Mouse (Mus musculus) CH12.LX (cell line): ENCODE measurements around the gene Anp32e. TPM values are rescaled to one million over a fixed set of nuclear protein-coding genes. Genes with fewer than 3 reads are reported as not detected.

Source experiments
- DNase-seq: peaks from one replicate; pipeline ENCODE4 v3.0.0-alpha.2; 2013; ENCODE audit errors: extremely low read depth
- H3K27ac ChIP-seq: 2 replicates; pipeline ENCODE4 v1.5.1; 2012; ENCODE audit warnings: low read depth, mild to moderate bottlenecking, control low read depth, moderate library complexity; ENCODE audit not compliant: insufficient read depth
- H3K27me3 ChIP-seq: replicated peaks from 2 replicates; pipeline ENCODE3; 2012; ENCODE audit warnings: inconsistent platforms
- H3K36me3 ChIP-seq, 2 experiments: replicated peaks in 1 of 2; 2 replicates each; pipeline versions ENCODE3 to v1.6.1; 2012; ENCODE audit warnings: inconsistent platforms in 1 of 2, low read length in 1 of 2, mild to moderate bottlenecking in 1 of 2, mixed read lengths in 1 of 2, moderate library complexity in 1 of 2; ENCODE audit not compliant: control insufficient read depth in 1 of 2, insufficient read depth in 1 of 2
- H3K4me1 ChIP-seq, 2 experiments: 2 replicates each; pipeline ENCODE4 v1.6.1; 2012; ENCODE audit warnings: inconsistent platforms in 1 of 2, moderate library complexity in 1 of 2; ENCODE audit not compliant: insufficient read depth in 2 of 2, control insufficient read depth in 1 of 2
- H3K4me2 ChIP-seq: 2 replicates; pipeline ENCODE4 v1.6.1; 2012; ENCODE audit warnings: low read depth, mild to moderate bottlenecking, control low read depth; ENCODE audit not compliant: poor library complexity, insufficient read depth, severe bottlenecking
- H3K4me3 ChIP-seq, 3 experiments: fragments of 150-350 bp in 1 of 3; sonication (generic) in 1 of 3; replicated peaks in 1 of 3; 2 replicates each; pipeline versions ENCODE3 to v1.5.1; 2011 to 2012; ENCODE audit warnings: low read depth in 2 of 3, low read length in 2 of 3, mild to moderate bottlenecking in 2 of 3, moderate library complexity in 2 of 3, control low read depth in 1 of 3, improper control_type of control experiment in 1 of 3, inconsistent platforms in 1 of 3, mixed read lengths in 1 of 3; ENCODE audit not compliant: poor library complexity in 1 of 3
- H3K79me2 ChIP-seq: replicated peaks from 2 replicates; pipeline ENCODE4 v1.6.1; 2012; ENCODE audit warnings: mild to moderate bottlenecking, moderate library complexity; ENCODE audit not compliant: control insufficient read depth, poor library complexity, insufficient read depth, severe bottlenecking; ENCODE audit errors: extremely low read depth
- H3K9ac ChIP-seq: 2 replicates; pipeline ENCODE4 v1.6.1; 2012; ENCODE audit warnings: low read depth, mild to moderate bottlenecking, control low read depth, moderate library complexity; ENCODE audit not compliant: insufficient read depth
- H3K9me3 ChIP-seq: replicated peaks from 2 replicates; pipeline ENCODE3; 2012; ENCODE audit warnings: low read length, inconsistent platforms, mixed read lengths
- BHLHE40 ChIP-seq: IDR thresholded peaks from 2 replicates; pipeline ENCODE4 v1.6.1; 2011; ENCODE audit warnings: mild to moderate bottlenecking, low read depth, low read length, improper control_type of control experiment
- CHD1 ChIP-seq: IDR thresholded peaks from 2 replicates; pipeline ENCODE4 v1.6.1; 2012; ENCODE audit warnings: low read depth, low read length, improper control_type of control experiment, inconsistent platforms
- CHD2 ChIP-seq: IDR thresholded peaks from 2 replicates; pipeline ENCODE4 v1.6.1; 2011; ENCODE audit warnings: low read length, improper control_type of control experiment
- CTCF ChIP-seq, 2 experiments: IDR thresholded peaks in 1 of 2; conservative IDR thresholded peaks in 1 of 2; 2 replicates each; pipeline ENCODE4 v1.5.1; 2011 to 2012; ENCODE audit warnings: low read depth in 2 of 2, low read length in 2 of 2, improper control_type of control experiment in 1 of 2, inconsistent platforms in 1 of 2, mild to moderate bottlenecking in 1 of 2, moderate library complexity in 1 of 2
- E2F4 ChIP-seq: IDR thresholded peaks from 2 replicates; pipeline ENCODE4 v1.6.1; 2011; ENCODE audit warnings: low read depth, low read length, improper control_type of control experiment; ENCODE audit not compliant: insufficient replicate concordance
- ELF1 ChIP-seq: IDR thresholded peaks from 2 replicates; pipeline ENCODE4 v1.6.1; 2014; ENCODE audit warnings: low read depth, mild to moderate bottlenecking, inconsistent platforms, low read length, improper control_type of control experiment
- EP300 ChIP-seq: IDR thresholded peaks from 2 replicates; pipeline ENCODE4 v1.6.1; 2011; ENCODE audit warnings: low read length, improper control_type of control experiment
- ETS1 ChIP-seq: conservative IDR thresholded peaks from 2 replicates; pipeline ENCODE4 v1.6.1; 2012; ENCODE audit warnings: low read depth, mild to moderate bottlenecking, inconsistent platforms, low read length, improper control_type of control experiment, moderate library complexity
- GABPA ChIP-seq: IDR thresholded peaks from 2 replicates; pipeline ENCODE4 v1.6.1; 2012; ENCODE audit warnings: low read depth, low read length, improper control_type of control experiment, inconsistent platforms; ENCODE audit not compliant: insufficient replicate concordance
- HCFC1 ChIP-seq: IDR thresholded peaks from 2 replicates; pipeline ENCODE4 v1.6.1; 2012; ENCODE audit warnings: low read depth, mild to moderate bottlenecking, inconsistent platforms, low read length, improper control_type of control experiment
- IRF4 ChIP-seq: IDR thresholded peaks from 2 replicates; pipeline ENCODE4 v1.6.1; 2014; ENCODE audit warnings: low read depth, mild to moderate bottlenecking, inconsistent platforms, low read length, improper control_type of control experiment
- JUN ChIP-seq: IDR thresholded peaks from 2 replicates; pipeline ENCODE4 v1.6.1; 2011; ENCODE audit warnings: low read depth, mild to moderate bottlenecking, low read length, improper control_type of control experiment, moderate library complexity; ENCODE audit not compliant: insufficient read depth
- JUND ChIP-seq: conservative IDR thresholded peaks from 2 replicates; pipeline ENCODE4 v1.6.1; 2011; ENCODE audit warnings: low read depth, low read length, improper control_type of control experiment
- KAT2A ChIP-seq: IDR thresholded peaks from 2 replicates; pipeline ENCODE4 v1.6.1; 2012; ENCODE audit warnings: low read length, improper control_type of control experiment, inconsistent platforms; ENCODE audit not compliant: insufficient replicate concordance
- MAFK ChIP-seq: IDR thresholded peaks from 2 replicates; pipeline ENCODE4 v1.6.1; 2011; ENCODE audit warnings: low read length, improper control_type of control experiment; ENCODE audit not compliant: insufficient replicate concordance
- MAX ChIP-seq: IDR thresholded peaks from 2 replicates; pipeline ENCODE4 v1.6.1; 2011; ENCODE audit warnings: low read length, improper control_type of control experiment
- MAZ ChIP-seq: IDR thresholded peaks from 2 replicates; pipeline ENCODE4 v1.6.1; 2012; ENCODE audit warnings: low read depth, mild to moderate bottlenecking, inconsistent platforms, low read length, improper control_type of control experiment, moderate library complexity
- MEF2A ChIP-seq: IDR thresholded peaks from 2 replicates; pipeline ENCODE4 v1.6.1; 2014; ENCODE audit warnings: low read depth, mild to moderate bottlenecking, inconsistent platforms, low read length, improper control_type of control experiment, borderline replicate concordance
- MXI1 ChIP-seq: IDR thresholded peaks from 2 replicates; pipeline ENCODE4 v1.6.1; 2011; ENCODE audit warnings: mild to moderate bottlenecking, low read depth, low read length, improper control_type of control experiment
- MYC ChIP-seq: IDR thresholded peaks from 2 replicates; pipeline ENCODE4 v1.6.1; 2011; ENCODE audit warnings: low read depth, mild to moderate bottlenecking, improper control_type of control experiment, low read length
- NELFE ChIP-seq: IDR thresholded peaks from 2 replicates; pipeline ENCODE4 v1.6.1; 2011; ENCODE audit warnings: low read depth, low read length, improper control_type of control experiment
- NRF1 ChIP-seq: IDR thresholded peaks from 2 replicates; pipeline ENCODE4 v1.6.1; 2014; ENCODE audit warnings: low read depth, mild to moderate bottlenecking, inconsistent platforms, low read length, improper control_type of control experiment, moderate library complexity
- PAX5 ChIP-seq: IDR thresholded peaks from 2 replicates; pipeline ENCODE4 v1.6.1; 2012; ENCODE audit warnings: low read length, inconsistent platforms, mixed read lengths
- POLR2A ChIP-seq: IDR thresholded peaks from 2 replicates; pipeline ENCODE4 v1.6.1; 2011; ENCODE audit warnings: low read depth, mild to moderate bottlenecking, improper control_type of control experiment, low read length
- POLR2AphosphoS2 ChIP-seq: IDR thresholded peaks from 2 replicates; pipeline ENCODE4 v1.6.1; 2011; ENCODE audit warnings: low read depth, low read length, improper control_type of control experiment
- RAD21 ChIP-seq: IDR thresholded peaks from 2 replicates; pipeline ENCODE4 v1.6.1; 2011; ENCODE audit warnings: low read depth, mild to moderate bottlenecking, low read length, improper control_type of control experiment, moderate library complexity
- RCOR1 ChIP-seq: conservative IDR thresholded peaks from 2 replicates; pipeline ENCODE4 v1.6.1; 2012; ENCODE audit warnings: low read depth, mild to moderate bottlenecking, inconsistent platforms, low read length, improper control_type of control experiment
- SIN3A ChIP-seq: IDR thresholded peaks from 2 replicates; pipeline ENCODE4 v1.6.1; 2012; ENCODE audit warnings: low read length, improper control_type of control experiment, inconsistent platforms
- SMC3 ChIP-seq: IDR thresholded peaks from 2 replicates; pipeline ENCODE4 v1.6.1; 2011; ENCODE audit warnings: low read depth, low read length, improper control_type of control experiment
- TBP ChIP-seq: conservative IDR thresholded peaks from 2 replicates; pipeline ENCODE4 v1.6.1; 2011; ENCODE audit warnings: low read depth, low read length, improper control_type of control experiment
- TCF12 ChIP-seq: IDR thresholded peaks from 2 replicates; pipeline ENCODE4 v1.6.1; 2014; ENCODE audit warnings: low read depth, mild to moderate bottlenecking, inconsistent platforms, low read length, improper control_type of control experiment
- UBTF ChIP-seq: IDR thresholded peaks from 2 replicates; pipeline ENCODE4 v1.6.1; 2012; ENCODE audit warnings: low read depth, mild to moderate bottlenecking, inconsistent platforms, low read length, improper control_type of control experiment, moderate library complexity
- USF1 ChIP-seq: IDR thresholded peaks from 2 replicates; pipeline ENCODE4 v1.6.1; 2014; ENCODE audit warnings: low read depth, mild to moderate bottlenecking, inconsistent platforms, low read length, improper control_type of control experiment
- USF2 ChIP-seq: conservative IDR thresholded peaks from 2 replicates; pipeline ENCODE4 v1.6.1; 2011; ENCODE audit warnings: low read depth, low read length, improper control_type of control experiment
- ZC3H11A ChIP-seq: IDR thresholded peaks from 2 replicates; pipeline ENCODE4 v1.6.1; 2012; ENCODE audit warnings: low read depth, mild to moderate bottlenecking, inconsistent platforms, low read length, improper control_type of control experiment
- ZKSCAN1 ChIP-seq: IDR thresholded peaks from 2 replicates; pipeline ENCODE4 v1.6.1; 2012; ENCODE audit warnings: low read depth, inconsistent platforms, low read length, improper control_type of control experiment, borderline replicate concordance
- ZMIZ1 ChIP-seq: IDR thresholded peaks from 2 replicates; pipeline ENCODE4 v1.6.1; 2012; ENCODE audit warnings: low read depth, mild to moderate bottlenecking, inconsistent platforms, low read length, improper control_type of control experiment
- ZNF384 ChIP-seq: IDR thresholded peaks from 2 replicates; pipeline ENCODE4 v1.6.1; 2012; ENCODE audit warnings: low read depth, low read length, improper control_type of control experiment, inconsistent platforms
- dilution Hi-C: fragments of 300-500 bp; cut with MboI; formaldehyde crosslinking; loops from 2 replicates; pipeline ENCODE4 v1.14.3; 2020; ENCODE audit warnings: low sequenced_read_pairs; ENCODE audit not compliant: extremely low pct_unique_long_range_greater_than_20kb, extremely low pct_ligation_motif_present
- in situ Hi-C: fragments of 300-500 bp; cut with MboI; formaldehyde crosslinking; loops from 3 replicates; pipeline ENCODE4 v1.14.3; 2019; ENCODE audit warnings: low sequenced_read_pairs, low pct_ligation_motif_present, low pct_unique_long_range_greater_than_20kb, mixed read lengths
- polyA plus RNA-seq: library from polyadenylated mRNA; unstranded; fragments of >175 nt; gene quantifications from 2 replicates; pipeline ENCODE4 v1.2.1, GENCODE M21; 2012; ENCODE audit warnings: low read depth; ENCODE audit not compliant: insufficient read length
- total RNA-seq, 2 experiments: library from RNA; depleted of rRNA; stranded (reverse); fragments of 300-350 nt in 1 of 2; fragments of >200 nt in 1 of 2; gene quantifications; 2 replicates each; pipeline ENCODE4 v1.2.3; 2012 to 2014

The Anp32e gene
- total and polyA plus RNA-seq, 3 experiments, result 74.2 to 439 (median 85.2) TPM

GRCm38 (mm10) chr3:95950763-95951551, 21.9 kb downstream of the Anp32e start:
- Histone ChIP-seq H3K9me3 (no peaks in the 10 kb centered on the region), H3K4me2 (peak overlapping the region; percentile 52; the same call in 1 of the 2 replicates), H3K79me2 (no peaks in the 10 kb centered on the region), H3K27me3 (no peaks in the 10 kb centered on the region), H3K4me3 (peak overlapping the region; percentile 58 to 69 (median 60)), H3K4me1 (peaks cover 15 to 49% of the 10 kb centered on the region in 2 experiments; a peak in 3 of 4 replicates), H3K27ac (peak overlapping the region; percentile 90), H3K36me3 (peaks cover 4 to 25% of the 10 kb centered on the region in 2 experiments), H3K9ac (peak overlapping the region; percentile 86)
- dilution Hi-C loops (no loop called here), in situ Hi-C loops (no loop called here)
- TF ChIP-seq JUND, result 0 out of 2 replicates have a peak, but pooled peaks have one; percentile 6
- no peak for TF ChIP-seq E2F4
- peak; percentile 57 for TF ChIP-seq USF1
- TF ChIP-seq ZMIZ1, result peak; percentile 88
- TF ChIP-seq NELFE, result peak; percentile 89
- peak; percentile 78 for TF ChIP-seq HCFC1
- no peak for TF ChIP-seq POLR2AphosphoS2
- TF ChIP-seq IRF4, result peak; percentile 71
- no peak for TF ChIP-seq PAX5
- TF ChIP-seq EP300, result no peak
- TF ChIP-seq SMC3, result no peak
- no peak for TF ChIP-seq MAFK
- TF ChIP-seq KAT2A, result 0 out of 2 replicates have a peak, but pooled peaks have one; percentile 67
- TF ChIP-seq MEF2A, result peak; percentile 74
- peak; percentile 87 for TF ChIP-seq BHLHE40
- TF ChIP-seq GABPA, result no peak
- TF ChIP-seq ZKSCAN1, result no peak
- TF ChIP-seq MYC, result 0 out of 2 replicates have a peak, but pooled peaks have one; percentile 29
- TF ChIP-seq ELF1, result peak; percentile 73; the same call in 1 of the 2 replicates
- peak; percentile 82 for TF ChIP-seq SIN3A
- no peak; the same call in 1 of the 2 replicates for TF ChIP-seq USF2
- TF ChIP-seq CHD2, result peak; percentile 66
- TF ChIP-seq ZC3H11A, result no peak
- TF ChIP-seq POLR2A, result peak; percentile 93
- 0 out of 2 replicates have a peak, but pooled peaks have one; percentile 86 for TF ChIP-seq CHD1
- TF ChIP-seq MAZ, result peak; percentile 76; the same call in 1 of the 2 replicates
- TF ChIP-seq ETS1, result 0 out of 2 replicates have a peak, but pooled peaks have one; percentile 35
- TF ChIP-seq RCOR1, result 0 out of 2 replicates have a peak, but pooled peaks have one; percentile 47
- peak; percentile 7 for TF ChIP-seq MAX
- TF ChIP-seq RAD21, result no peak
- no peak for TF ChIP-seq ZNF384
- no peak for TF ChIP-seq CTCF (conservative IDR thresholded peaks at IDR 0.05 in 1 of 2, IDR thresholded peaks at IDR 0.05 in 1 of 2; ENCODE audit: low read depth in 2 of 2, low read length in 2 of 2)
- TF ChIP-seq JUN, result no peak
- TF ChIP-seq NRF1, result peak; percentile 87
- no peak; the same call in 1 of the 2 replicates for TF ChIP-seq MXI1
- TF ChIP-seq TBP, result peak; percentile 36; the same call in 1 of the 2 replicates
- peak; percentile 56 for TF ChIP-seq TCF12
- 0 out of 2 replicates have a peak, but pooled peaks have one; percentile 62 for TF ChIP-seq UBTF
- DNase-seq, result peak; percentile 96
